Mouse (Mus musculus) limb, embryonic 11.5 days (tissue): ENCODE measurements around the gene Krt23. TPM values are rescaled to one million over a fixed set of nuclear protein-coding genes. Genes with fewer than 3 reads are reported as not detected.

Source experiments
- ATAC-seq: fragments of 200-750 bp; cut with Nextera tagmentation; 2 replicates; pipeline ENCODE4 v1.8.0; 2017; ENCODE audit warnings: low read depth; ENCODE audit not compliant: insufficient number of reproducible peaks, low FRiP score, low TSS enrichment
- DNase-seq: peaks from one replicate; pipeline ENCODE4 v3.0.0-alpha.2; 2015; ENCODE audit warnings: low spot score
- H3K27ac ChIP-seq: fragments of 300-500 bp; sonication (generic); replicated peaks from 2 replicates; pipeline ENCODE4 v1.5.1; 2014; ENCODE audit warnings: low read depth, mild to moderate bottlenecking, low read length
- H3K27me3 ChIP-seq: fragments of 300-500 bp; sonication (generic); 2 replicates; pipeline ENCODE4 v1.6.1; 2014; ENCODE audit warnings: mild to moderate bottlenecking, low read length, mixed read lengths; ENCODE audit not compliant: control insufficient read depth, insufficient read depth
- H3K36me3 ChIP-seq: fragments of 300-500 bp; sonication (generic); 2 replicates; pipeline ENCODE4 v1.6.1; 2014; ENCODE audit warnings: mild to moderate bottlenecking, low read length, moderate library complexity, mixed read lengths; ENCODE audit not compliant: control insufficient read depth, insufficient read depth
- H3K4me1 ChIP-seq: fragments of 300-500 bp; sonication (generic); 2 replicates; pipeline ENCODE4 v1.6.1; 2014; ENCODE audit warnings: low read length, mixed read lengths; ENCODE audit not compliant: control insufficient read depth, insufficient read depth
- H3K4me2 ChIP-seq: fragments of 300-500 bp; sonication (generic); 2 replicates; pipeline ENCODE4 v1.6.1; 2014; ENCODE audit warnings: low read depth, mild to moderate bottlenecking, moderate library complexity; ENCODE audit not compliant: severe bottlenecking
- H3K4me3 ChIP-seq: fragments of 300-500 bp; sonication (generic); 2 replicates; pipeline ENCODE4 v1.5.1; 2014; ENCODE audit warnings: low read depth, low read length
- H3K9ac ChIP-seq: fragments of 300-500 bp; sonication (generic); 2 replicates; pipeline ENCODE4 v1.6.1; 2014; ENCODE audit warnings: mild to moderate bottlenecking, low read length
- H3K9me3 ChIP-seq: fragments of 300-500 bp; sonication (generic); 2 replicates; pipeline ENCODE4 v1.6.1; 2016; ENCODE audit warnings: low read length; ENCODE audit not compliant: control insufficient read depth
- WGBS: fragments of 180-500 bp; shearing (Covaris S2); extraction: QIAGEN DNeasy Blood & Tissue Kit; methylation state at CpG from one replicate; pipeline ENCODE4 v1.1.7; 2014; 5-methylcytosine and 5-hydroxymethylcytosine counted together
- polyA plus RNA-seq: library from polyadenylated mRNA; unstranded; fragments of >200 nt; fragmentation: Nextera tagmentation; extraction: Ambion mirVana; gene quantifications from 2 replicates; pipeline ENCODE4 v1.2.1, GENCODE M21; 2014

The Krt23 gene
- polyA plus RNA-seq, 1 experiment from 2014 or later: 0.24 TPM

DNA sequence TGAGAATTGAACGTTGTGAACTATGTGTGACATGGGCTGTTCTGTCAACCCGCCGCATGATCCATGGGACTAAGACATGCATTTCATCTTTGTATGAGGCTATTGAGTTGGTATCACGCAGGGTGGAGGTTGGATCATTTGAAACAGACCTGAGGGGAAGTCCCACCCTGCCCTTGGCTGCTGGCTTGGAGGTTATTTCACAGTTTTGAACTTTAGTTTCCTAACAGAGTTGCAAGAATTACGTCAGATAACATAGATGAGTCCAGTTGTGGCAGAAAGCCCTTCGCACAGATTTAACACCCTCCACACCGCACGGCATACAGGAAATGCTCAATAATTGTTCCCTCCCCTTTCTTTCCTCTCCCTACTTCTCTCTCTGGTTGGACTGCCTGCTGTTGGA lies 1.9 kb downstream of the Krt23 start:
- ATAC-seq: no peak
- 82% methylated on average over 8 of the region's 8 CpGs for WGBS
- H3K4me3 ChIP-seq: no peak overlapping the region

DNA sequence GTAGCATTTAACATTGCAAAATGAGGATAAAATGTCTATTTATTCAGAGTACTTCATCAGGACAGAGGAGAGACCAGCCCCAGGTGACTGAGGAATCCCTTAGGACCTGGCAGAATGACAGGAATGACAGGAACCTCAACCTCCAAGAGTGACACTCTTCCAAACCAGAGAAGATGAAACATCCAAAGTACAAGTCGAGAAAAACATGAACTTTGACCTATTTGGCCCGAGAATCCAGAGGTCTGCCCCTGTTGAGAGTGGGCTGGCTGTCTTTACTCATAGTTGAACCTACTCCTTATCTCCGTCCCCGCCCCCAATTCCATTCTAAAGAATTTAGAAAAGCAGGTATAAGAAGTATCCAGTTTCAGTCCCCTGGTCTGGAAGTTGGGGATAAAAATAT lies 2.3 kb downstream of the Krt23 start:
- Histone ChIP-seq H3K4me1 (no peaks in the 10 kb centered on the region), H3K9me3 (no peaks in the 10 kb centered on the region), H3K4me3 (no peak overlapping the region), H3K9ac (no peak overlapping the region), H3K27ac (no peak overlapping the region), H3K4me2 (no peak overlapping the region), H3K27me3 (no peaks in the 10 kb centered on the region), H3K36me3 (no peaks in the 10 kb centered on the region)
- 72% methylated on average over 4 of the region's 4 CpGs for WGBS
- no peak for ATAC-seq
- DNase-seq: no peak

More for the DNA sequence above, 1.9 kb downstream of the Krt23 start:
- H3K36me3 ChIP-seq: no peaks in the 10 kb centered on the region
- no peak overlapping the region for H3K9ac ChIP-seq
- no peaks in the 10 kb centered on the region for H3K4me1 ChIP-seq
- H3K9me3 ChIP-seq: no peaks in the 10 kb centered on the region
- no peak overlapping the region for H3K27ac ChIP-seq
- DNase-seq: no peak
- no peaks in the 10 kb centered on the region for H3K27me3 ChIP-seq
- H3K4me2 ChIP-seq: no peak overlapping the region

DNA sequence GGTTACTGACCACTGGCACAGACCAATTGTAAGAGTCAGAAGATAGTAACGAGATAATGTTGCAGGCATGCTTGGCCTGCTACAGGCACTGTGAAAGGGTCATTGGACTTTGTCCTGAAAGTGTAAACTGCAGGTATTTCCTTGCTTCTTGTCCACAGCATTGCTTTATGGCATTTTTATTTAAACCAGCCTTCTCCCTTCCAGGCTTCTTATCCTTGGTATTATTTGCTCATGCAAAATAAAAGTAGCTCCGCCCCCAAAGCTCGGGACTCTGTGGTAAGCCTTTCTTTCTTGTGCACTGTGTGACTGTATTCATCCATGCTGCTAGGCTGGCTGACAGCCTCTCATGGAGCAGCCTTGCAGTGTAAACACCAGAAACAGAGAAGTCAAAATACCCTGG lies 3.7 kb downstream of the Krt23 start:
- no peak for DNase-seq
- Histone ChIP-seq H3K4me3 (no peak overlapping the region), H3K4me1 (no peaks in the 10 kb centered on the region), H3K9ac (no peak overlapping the region), H3K27ac (0 out of 2 replicates have a peak overlapping the region, but pooled peaks have one; percentile 21), H3K36me3 (no peaks in the 10 kb centered on the region), H3K27me3 (no peaks in the 10 kb centered on the region), H3K9me3 (no peaks in the 10 kb centered on the region), H3K4me2 (no peak overlapping the region)
- 76% methylated on average over 3 of the region's 3 CpGs for WGBS
- no peak for ATAC-seq

DNA sequence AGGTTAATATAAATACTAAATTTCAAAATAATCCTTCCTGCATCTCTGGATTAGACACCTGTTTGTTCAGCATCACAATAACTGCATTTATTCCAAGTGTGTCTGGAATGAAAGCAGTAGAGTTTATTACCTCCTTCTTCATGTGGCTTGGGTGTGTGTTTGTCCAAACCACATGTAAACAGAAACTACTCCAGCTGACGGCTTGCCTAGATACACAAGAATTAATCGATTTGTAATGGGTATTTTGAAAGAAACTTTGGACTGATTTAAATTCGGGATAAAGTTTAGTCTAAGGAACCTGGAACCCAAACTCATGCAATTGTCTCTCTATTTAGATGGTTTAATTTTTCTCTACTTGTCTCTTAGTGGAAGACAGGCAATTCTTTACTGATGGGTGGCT lies 18.0 kb downstream of the Krt23 start:
- ATAC-seq: no peak
- Histone ChIP-seq H3K27ac (no peak overlapping the region), H3K4me2 (no peak overlapping the region), H3K9me3 (no peaks in the 10 kb centered on the region), H3K4me1 (no peaks in the 10 kb centered on the region), H3K36me3 (no peaks in the 10 kb centered on the region), H3K9ac (no peak overlapping the region), H3K27me3 (no peaks in the 10 kb centered on the region), H3K4me3 (no peak overlapping the region)
- WGBS: 81% methylated on average over 3 of the region's 3 CpGs
- no peak for DNase-seq

DNA sequence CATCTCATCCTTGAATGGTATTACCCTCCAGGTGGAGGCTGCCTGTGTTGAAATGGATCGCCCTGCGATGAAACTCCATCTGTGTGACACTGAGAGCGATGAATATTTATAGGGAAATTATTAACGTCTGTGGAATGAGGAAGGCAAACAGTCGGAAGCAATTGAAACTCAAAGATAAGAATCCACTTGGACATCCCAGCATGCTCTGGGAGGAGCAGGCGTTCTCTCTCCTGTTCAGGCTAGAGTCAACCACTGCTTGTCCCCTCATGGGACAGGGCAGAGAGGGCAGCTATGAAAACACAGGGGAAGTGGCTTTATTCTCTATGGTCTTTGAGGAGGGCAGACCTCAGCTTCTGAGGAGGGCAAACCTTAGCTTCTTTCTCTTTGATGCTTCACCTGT lies 19.5 kb downstream of the Krt23 start:
- Histone ChIP-seq H3K4me2 (no peak overlapping the region), H3K27me3 (no peaks in the 10 kb centered on the region), H3K4me1 (no peaks in the 10 kb centered on the region), H3K27ac (no peak overlapping the region), H3K9me3 (no peaks in the 10 kb centered on the region), H3K36me3 (no peaks in the 10 kb centered on the region), H3K4me3 (no peak overlapping the region), H3K9ac (no peak overlapping the region)
- WGBS: 88% methylated on average over 6 of the region's 6 CpGs
- DNase-seq: no peak
- no peak for ATAC-seq

DNA sequence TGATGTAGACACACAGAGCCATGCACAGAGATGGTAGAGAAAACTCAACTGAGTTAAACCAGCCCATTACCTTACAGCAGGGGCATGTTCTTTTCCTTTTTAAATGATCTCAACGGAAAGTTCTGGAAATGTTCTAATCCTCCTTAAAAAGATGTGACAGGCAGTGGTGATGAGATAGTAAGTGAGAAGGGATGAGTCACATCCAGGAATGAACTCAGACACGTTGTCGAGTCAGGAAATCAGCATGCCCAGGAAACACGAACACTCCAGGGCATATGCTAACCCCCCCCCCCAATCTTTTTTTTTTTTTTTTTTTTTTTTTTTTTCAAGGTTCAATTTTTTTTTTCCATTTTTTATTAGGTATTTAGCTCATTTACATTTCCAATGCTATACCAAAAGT lies 20.5 kb downstream of the Krt23 start:
- DNase-seq (no peak), ATAC-seq (no peak)
- 81% methylated on average over 4 of the region's 4 CpGs for WGBS
- Histone ChIP-seq H3K4me3 (no peak overlapping the region), H3K9me3 (no peaks in the 10 kb centered on the region), H3K4me1 (no peaks in the 10 kb centered on the region), H3K9ac (no peak overlapping the region), H3K4me2 (no peak overlapping the region), H3K36me3 (no peaks in the 10 kb centered on the region), H3K27ac (no peak overlapping the region), H3K27me3 (no peaks in the 10 kb centered on the region)

DNA sequence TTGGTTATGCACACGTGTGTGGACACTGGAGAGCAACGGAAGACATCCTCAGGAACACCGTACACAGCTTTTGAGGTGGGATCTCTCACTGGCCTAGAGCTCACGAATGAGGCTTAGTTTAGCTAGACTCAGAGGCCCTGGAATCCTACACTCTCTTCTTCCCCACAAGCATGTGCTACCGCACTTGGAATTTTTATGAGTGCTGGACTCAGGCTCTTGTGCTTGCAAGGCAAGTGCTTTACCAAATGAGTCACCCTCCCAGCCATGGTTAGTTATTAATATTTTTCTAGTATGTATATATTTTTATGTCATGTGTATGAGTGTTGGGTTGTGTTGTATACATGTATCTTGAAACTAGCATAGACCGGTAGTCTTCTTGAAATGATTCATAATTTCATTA lies 21.0 kb downstream of the Krt23 start:
- no peak overlapping the region for H3K9ac ChIP-seq
- no peaks in the 10 kb centered on the region for H3K27me3 ChIP-seq
- no peak overlapping the region for H3K4me2 ChIP-seq
- no peak overlapping the region for H3K4me3 ChIP-seq
- ATAC-seq (no peak), DNase-seq (no peak)
- H3K9me3 ChIP-seq: no peaks in the 10 kb centered on the region
- H3K4me1 ChIP-seq: no peaks in the 10 kb centered on the region
- no peak overlapping the region for H3K27ac ChIP-seq
- H3K36me3 ChIP-seq: no peaks in the 10 kb centered on the region
- 91% methylated on average over 6 of the region's 6 CpGs for WGBS

DNA sequence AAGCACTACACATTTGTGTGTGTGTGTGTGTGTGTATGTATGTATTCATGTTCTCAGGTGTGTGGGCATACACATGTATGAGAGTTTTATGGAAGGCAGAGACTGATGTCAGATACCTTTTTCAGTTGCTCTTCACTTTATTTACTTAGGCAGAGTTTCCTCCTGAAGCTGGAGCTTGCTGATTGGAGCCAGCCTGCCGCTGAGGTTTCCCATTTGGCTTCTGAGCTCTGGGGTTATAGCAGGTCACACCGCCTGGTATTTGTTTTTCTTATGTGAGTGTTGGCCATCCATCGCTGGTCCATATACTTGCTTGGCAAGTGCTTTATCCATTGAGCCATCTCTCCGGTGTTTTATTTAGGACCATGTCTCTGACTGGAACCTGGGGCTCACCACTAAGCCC lies 23.7 kb downstream of the Krt23 start:
- WGBS: 76% methylated on average over 4 of the region's 4 CpGs
- no peak overlapping the region for H3K9ac ChIP-seq
- H3K36me3 ChIP-seq: no peaks in the 10 kb centered on the region
- no peak for DNase-seq
- no peak overlapping the region for H3K4me3 ChIP-seq
- H3K4me1 ChIP-seq: no peaks in the 10 kb centered on the region
- H3K27ac ChIP-seq: no peak overlapping the region
- H3K4me2 ChIP-seq: no peak overlapping the region
- H3K9me3 ChIP-seq: no peaks in the 10 kb centered on the region
- H3K27me3 ChIP-seq: no peaks in the 10 kb centered on the region
- no peak for ATAC-seq

DNA sequence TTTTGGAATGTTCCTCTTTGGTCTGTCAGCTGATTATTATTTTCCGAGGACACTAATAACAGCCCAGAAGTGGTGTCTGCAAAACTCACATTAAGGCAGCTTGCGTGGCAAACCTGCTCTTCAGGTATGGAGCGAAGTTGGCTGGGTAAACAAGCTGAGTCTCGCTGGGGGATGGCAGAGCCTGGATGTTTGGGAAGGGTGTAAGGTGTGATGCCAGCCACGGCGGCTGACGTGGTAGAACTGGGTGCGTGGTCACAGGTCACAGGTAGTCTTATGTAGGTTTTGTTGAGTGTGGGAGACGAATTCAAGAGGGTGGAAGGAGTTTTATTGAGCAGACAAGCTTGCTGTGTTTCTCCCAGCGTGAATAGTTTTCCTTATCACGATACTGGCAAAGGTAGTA lies 24.4 kb downstream of the Krt23 start:
- Histone ChIP-seq H3K27me3 (no peaks in the 10 kb centered on the region), H3K27ac (no peak overlapping the region), H3K4me1 (no peaks in the 10 kb centered on the region), H3K4me3 (no peak overlapping the region), H3K9ac (no peak overlapping the region), H3K4me2 (no peak overlapping the region), H3K36me3 (no peaks in the 10 kb centered on the region), H3K9me3 (no peaks in the 10 kb centered on the region)
- no peak for DNase-seq
- 80% methylated on average over 11 of the region's 11 CpGs for WGBS
- ATAC-seq: no peak
